Mouse (Mus musculus) CH12.LX (cell line): ENCODE measurements at regions not wholly inside any gene's neighbourhood (a gene's known extent, or its start where the extent isn't known, plus 50 kb on each side); places are given as distances from the start of the nearest gene placed in this dataset.

Experiments used
- DNase-seq: peaks from one replicate; pipeline ENCODE4 v3.0.0-alpha.2; 2013; ENCODE audit errors: extremely low read depth
- H3K27ac ChIP-seq: 2 replicates; pipeline ENCODE4 v1.5.1; 2012; ENCODE audit warnings: low read depth, mild to moderate bottlenecking, control low read depth, moderate library complexity; ENCODE audit not compliant: insufficient read depth
- H3K27me3 ChIP-seq: replicated peaks from 2 replicates; pipeline ENCODE3; 2012; ENCODE audit warnings: inconsistent platforms
- H3K36me3 ChIP-seq, 2 experiments: replicated peaks in 1 of 2; 2 replicates each; pipeline versions ENCODE3 to v1.6.1; 2012; ENCODE audit warnings: inconsistent platforms in 1 of 2, low read length in 1 of 2, mild to moderate bottlenecking in 1 of 2, mixed read lengths in 1 of 2, moderate library complexity in 1 of 2; ENCODE audit not compliant: control insufficient read depth in 1 of 2, insufficient read depth in 1 of 2
- H3K4me1 ChIP-seq, 2 experiments: 2 replicates each; pipeline ENCODE4 v1.6.1; 2012; ENCODE audit warnings: inconsistent platforms in 1 of 2, moderate library complexity in 1 of 2; ENCODE audit not compliant: insufficient read depth in 2 of 2, control insufficient read depth in 1 of 2
- H3K4me2 ChIP-seq: 2 replicates; pipeline ENCODE4 v1.6.1; 2012; ENCODE audit warnings: low read depth, mild to moderate bottlenecking, control low read depth; ENCODE audit not compliant: poor library complexity, insufficient read depth, severe bottlenecking
- H3K4me3 ChIP-seq, 3 experiments: fragments of 150-350 bp in 1 of 3; sonication (generic) in 1 of 3; replicated peaks in 1 of 3; 2 replicates each; pipeline versions ENCODE3 to v1.5.1; 2011 to 2012; ENCODE audit warnings: low read depth in 2 of 3, low read length in 2 of 3, mild to moderate bottlenecking in 2 of 3, moderate library complexity in 2 of 3, control low read depth in 1 of 3, improper control_type of control experiment in 1 of 3, inconsistent platforms in 1 of 3, mixed read lengths in 1 of 3; ENCODE audit not compliant: poor library complexity in 1 of 3
- H3K79me2 ChIP-seq: replicated peaks from 2 replicates; pipeline ENCODE4 v1.6.1; 2012; ENCODE audit warnings: mild to moderate bottlenecking, moderate library complexity; ENCODE audit not compliant: control insufficient read depth, poor library complexity, insufficient read depth, severe bottlenecking; ENCODE audit errors: extremely low read depth
- H3K9ac ChIP-seq: 2 replicates; pipeline ENCODE4 v1.6.1; 2012; ENCODE audit warnings: low read depth, mild to moderate bottlenecking, control low read depth, moderate library complexity; ENCODE audit not compliant: insufficient read depth
- H3K9me3 ChIP-seq: replicated peaks from 2 replicates; pipeline ENCODE3; 2012; ENCODE audit warnings: low read length, inconsistent platforms, mixed read lengths
- CHD1 ChIP-seq: IDR thresholded peaks from 2 replicates; pipeline ENCODE4 v1.6.1; 2012; ENCODE audit warnings: low read depth, low read length, improper control_type of control experiment, inconsistent platforms
- E2F4 ChIP-seq: IDR thresholded peaks from 2 replicates; pipeline ENCODE4 v1.6.1; 2011; ENCODE audit warnings: low read depth, low read length, improper control_type of control experiment; ENCODE audit not compliant: insufficient replicate concordance
- ETS1 ChIP-seq: conservative IDR thresholded peaks from 2 replicates; pipeline ENCODE4 v1.6.1; 2012; ENCODE audit warnings: low read depth, mild to moderate bottlenecking, inconsistent platforms, low read length, improper control_type of control experiment, moderate library complexity
- HCFC1 ChIP-seq: IDR thresholded peaks from 2 replicates; pipeline ENCODE4 v1.6.1; 2012; ENCODE audit warnings: low read depth, mild to moderate bottlenecking, inconsistent platforms, low read length, improper control_type of control experiment
- JUND ChIP-seq: conservative IDR thresholded peaks from 2 replicates; pipeline ENCODE4 v1.6.1; 2011; ENCODE audit warnings: low read depth, low read length, improper control_type of control experiment
- MAFK ChIP-seq: IDR thresholded peaks from 2 replicates; pipeline ENCODE4 v1.6.1; 2011; ENCODE audit warnings: low read length, improper control_type of control experiment; ENCODE audit not compliant: insufficient replicate concordance
- MAX ChIP-seq: IDR thresholded peaks from 2 replicates; pipeline ENCODE4 v1.6.1; 2011; ENCODE audit warnings: low read length, improper control_type of control experiment
- MAZ ChIP-seq: IDR thresholded peaks from 2 replicates; pipeline ENCODE4 v1.6.1; 2012; ENCODE audit warnings: low read depth, mild to moderate bottlenecking, inconsistent platforms, low read length, improper control_type of control experiment, moderate library complexity
- MXI1 ChIP-seq: IDR thresholded peaks from 2 replicates; pipeline ENCODE4 v1.6.1; 2011; ENCODE audit warnings: mild to moderate bottlenecking, low read depth, low read length, improper control_type of control experiment
- NELFE ChIP-seq: IDR thresholded peaks from 2 replicates; pipeline ENCODE4 v1.6.1; 2011; ENCODE audit warnings: low read depth, low read length, improper control_type of control experiment
- POLR2A ChIP-seq: IDR thresholded peaks from 2 replicates; pipeline ENCODE4 v1.6.1; 2011; ENCODE audit warnings: low read depth, mild to moderate bottlenecking, improper control_type of control experiment, low read length
- RCOR1 ChIP-seq: conservative IDR thresholded peaks from 2 replicates; pipeline ENCODE4 v1.6.1; 2012; ENCODE audit warnings: low read depth, mild to moderate bottlenecking, inconsistent platforms, low read length, improper control_type of control experiment
- TBP ChIP-seq: conservative IDR thresholded peaks from 2 replicates; pipeline ENCODE4 v1.6.1; 2011; ENCODE audit warnings: low read depth, low read length, improper control_type of control experiment
- TCF12 ChIP-seq: IDR thresholded peaks from 2 replicates; pipeline ENCODE4 v1.6.1; 2014; ENCODE audit warnings: low read depth, mild to moderate bottlenecking, inconsistent platforms, low read length, improper control_type of control experiment
- UBTF ChIP-seq: IDR thresholded peaks from 2 replicates; pipeline ENCODE4 v1.6.1; 2012; ENCODE audit warnings: low read depth, mild to moderate bottlenecking, inconsistent platforms, low read length, improper control_type of control experiment, moderate library complexity
- ZC3H11A ChIP-seq: IDR thresholded peaks from 2 replicates; pipeline ENCODE4 v1.6.1; 2012; ENCODE audit warnings: low read depth, mild to moderate bottlenecking, inconsistent platforms, low read length, improper control_type of control experiment
- ZNF384 ChIP-seq: IDR thresholded peaks from 2 replicates; pipeline ENCODE4 v1.6.1; 2012; ENCODE audit warnings: low read depth, low read length, improper control_type of control experiment, inconsistent platforms
- dilution Hi-C: fragments of 300-500 bp; cut with MboI; formaldehyde crosslinking; loops from 2 replicates; pipeline ENCODE4 v1.14.3; 2020; ENCODE audit warnings: low sequenced_read_pairs; ENCODE audit not compliant: extremely low pct_unique_long_range_greater_than_20kb, extremely low pct_ligation_motif_present
- in situ Hi-C: fragments of 300-500 bp; cut with MboI; formaldehyde crosslinking; loops from 3 replicates; pipeline ENCODE4 v1.14.3; 2019; ENCODE audit warnings: low sequenced_read_pairs, low pct_ligation_motif_present, low pct_unique_long_range_greater_than_20kb, mixed read lengths

- Histone ChIP-seq H3K4me2 (no peak overlapping the region), H3K9ac (no peak overlapping the region), H3K79me2 (no peaks in the 10 kb centered on the region), H3K27me3 (no peaks in the 10 kb centered on the region), H3K9me3 (no peaks in the 10 kb centered on the region), H3K4me3 (no peak overlapping the region), H3K36me3 (no peaks in the 10 kb centered on the region), H3K27ac (no peak overlapping the region), H3K4me1 (no peaks in the 10 kb centered on the region)
- dilution Hi-C loops (no loop called here), in situ Hi-C loops (no loop called here)
- TF ChIP-seq HCFC1 (no peak), ZNF384 (no peak), JUND (no peak), RCOR1 (no peak), TCF12 (no peak), ZC3H11A (no peak)
- no peak for DNase-seq
Observed at GRCm38 (mm10) chr5:68618451-68618850, 586.8 kb downstream of the Grxcr1 start.

GRCm38 (mm10) chr5:68635400-68635799 lies 603.8 kb downstream of the Grxcr1 start:
- DNase-seq, result no peak
- Histone ChIP-seq H3K79me2 (no peaks in the 10 kb centered on the region), H3K27me3 (no peaks in the 10 kb centered on the region), H3K27ac (no peak overlapping the region), H3K9me3 (no peaks in the 10 kb centered on the region), H3K4me3 (no peak overlapping the region), H3K4me1 (no peaks in the 10 kb centered on the region), H3K36me3 (no peaks in the 10 kb centered on the region), H3K9ac (no peak overlapping the region), H3K4me2 (no peak overlapping the region)
- TF ChIP-seq MXI1 (no peak), NELFE (no peak), JUND (no peak), E2F4 (no peak), MAFK (no peak), UBTF (no peak), TCF12 (no peak), CHD1 (no peak), TBP (no peak)
- in situ Hi-C loops (no loop called here), dilution Hi-C loops (no loop called here)

GRCm38 (mm10) chr5:68672834-68673233 lies 641.2 kb downstream of the Grxcr1 start:
- no peaks in the 10 kb centered on the region for H3K79me2 ChIP-seq
- dilution Hi-C loops, result no loop called here
- no peak for DNase-seq
- TF ChIP-seq CHD1 (no peak), POLR2A (no peak), MAZ (no peak), UBTF (no peak), ETS1 (no peak), JUND (no peak), MAX (no peak)
- H3K4me3 ChIP-seq, result no peak overlapping the region
- H3K27ac ChIP-seq, result no peak overlapping the region
- in situ Hi-C loops, result no loop called here
- H3K9ac ChIP-seq, result no peak overlapping the region
- H3K36me3 ChIP-seq, result no peaks in the 10 kb centered on the region
- H3K4me2 ChIP-seq, result no peak overlapping the region
- H3K9me3 ChIP-seq, result no peaks in the 10 kb centered on the region
- H3K27me3 ChIP-seq, result no peaks in the 10 kb centered on the region
- no peaks in the 10 kb centered on the region for H3K4me1 ChIP-seq
